Mouse (Mus musculus) embryonic facial prominence, embryonic 11.5 days (tissue): ENCODE results near the gene Morn3. TPM values are rescaled to one million over a fixed set of nuclear protein-coding genes. Genes with fewer than 3 reads are reported as not detected.
A peak's percentile ranks its signal among the peaks of the same experiment; 100 is the strongest.

Experiments used
- ATAC-seq: fragments of 200-750 bp; cut with Nextera tagmentation; replicated peaks from 2 replicates; pipeline ENCODE4 v1.8.0; 2017; ENCODE audit warnings: low read depth; ENCODE audit not compliant: insufficient number of reproducible peaks, low FRiP score, low TSS enrichment
- DNase-seq: peaks from one replicate; pipeline ENCODE4 v3.0.0-alpha.2; 2015; ENCODE audit warnings: low spot score
- H3K27ac ChIP-seq: fragments of 300-500 bp; sonication (generic); replicated peaks from 2 replicates; pipeline ENCODE4 v1.5.1; 2014; ENCODE audit warnings: mild to moderate bottlenecking, low read depth, low read length, control low read depth
- H3K27me3 ChIP-seq: fragments of 300-500 bp; sonication (generic); 2 replicates; pipeline ENCODE4 v1.6.1; 2014; ENCODE audit warnings: mild to moderate bottlenecking, low read length, moderate library complexity, mixed read lengths; ENCODE audit not compliant: control insufficient read depth, insufficient read depth
- H3K36me3 ChIP-seq: fragments of 300-500 bp; sonication (generic); replicated peaks from 2 replicates; pipeline ENCODE4 v1.6.1; 2014; ENCODE audit warnings: low read depth, mild to moderate bottlenecking, low read length, moderate library complexity, mixed read lengths; ENCODE audit not compliant: control insufficient read depth, insufficient read depth
- H3K4me1 ChIP-seq: fragments of 300-500 bp; sonication (generic); 2 replicates; pipeline ENCODE4 v1.6.1; 2014; ENCODE audit warnings: low read length, mixed read lengths; ENCODE audit not compliant: control insufficient read depth, insufficient read depth
- H3K4me2 ChIP-seq: fragments of 300-500 bp; sonication (generic); 2 replicates; pipeline ENCODE4 v1.6.1; 2014; ENCODE audit warnings: low read depth, mild to moderate bottlenecking, control low read depth, low read length, moderate library complexity
- H3K4me3 ChIP-seq: fragments of 300-500 bp; sonication (generic); 2 replicates; pipeline ENCODE4 v1.5.1; 2014; ENCODE audit warnings: low read depth, low read length, control low read depth
- H3K9ac ChIP-seq: fragments of 300-500 bp; sonication (generic); replicated peaks from 2 replicates; pipeline ENCODE4 v1.6.1; 2014; ENCODE audit warnings: mild to moderate bottlenecking, control low read depth, low read length
- H3K9me3 ChIP-seq: fragments of 300-500 bp; sonication (generic); replicated peaks from 2 replicates; pipeline ENCODE4 v1.6.1; 2016; ENCODE audit warnings: mild to moderate bottlenecking, low read length, inconsistent platforms, mixed read lengths; ENCODE audit not compliant: control insufficient read depth
- WGBS: fragments of 180-500 bp; shearing (Covaris S2); extraction: QIAGEN DNeasy Blood & Tissue Kit; methylation state at CpG from one replicate; pipeline ENCODE4 v1.1.7; 2014; 5-methylcytosine and 5-hydroxymethylcytosine counted together
- polyA plus RNA-seq: library from polyadenylated mRNA; unstranded; fragments of >200 nt; fragmentation: Nextera tagmentation; extraction: Ambion mirVana; gene quantifications from 2 replicates; pipeline ENCODE4 v1.2.1, GENCODE M21; 2014

Gene Morn3
- polyA plus RNA-seq, 1 experiment from 2014 or later: 0.91 TPM

DNA sequence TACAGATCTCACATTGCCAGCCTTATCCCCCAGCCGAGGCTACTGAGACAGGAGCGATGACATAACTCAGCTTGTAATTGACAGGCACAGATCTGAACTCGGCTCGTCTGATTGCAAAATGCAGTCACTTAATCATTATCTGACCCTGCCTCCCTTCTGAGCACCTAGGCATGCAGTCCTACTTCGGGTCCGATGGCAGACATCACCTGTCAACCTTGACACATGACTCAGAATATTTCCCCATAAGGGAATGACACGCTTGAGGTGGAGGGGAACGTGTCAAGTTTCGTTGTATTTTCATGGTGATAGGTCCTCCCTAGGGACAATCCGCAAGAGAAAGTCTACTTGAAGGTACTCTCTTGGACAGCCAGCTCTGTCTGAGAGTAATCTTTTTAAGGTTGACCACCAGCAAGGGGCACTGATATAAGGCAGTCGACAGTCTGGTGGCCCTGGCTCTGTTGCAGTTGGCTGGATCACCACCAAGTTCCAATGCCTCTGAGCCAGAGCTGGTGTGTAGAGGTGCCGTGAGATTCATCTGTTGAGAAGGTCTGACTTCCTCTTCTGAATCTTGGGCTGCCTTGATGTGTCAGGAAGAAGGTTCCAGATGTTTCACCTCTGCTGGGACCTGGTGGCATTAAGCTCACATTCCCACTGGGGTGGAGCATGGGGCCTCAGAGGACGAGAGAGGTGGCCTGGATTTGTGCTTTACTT, 36.7 kb upstream of the Morn3 start:
- H3K9ac ChIP-seq: no peak overlapping the region
- no peaks in the 10 kb centered on the region for H3K36me3 ChIP-seq
- no peak overlapping the region for H3K27ac ChIP-seq
- H3K4me3 ChIP-seq: no peak overlapping the region
- WGBS: 69% methylated on average over 13 of the region's 13 CpGs
- no peaks in the 10 kb centered on the region for H3K4me1 ChIP-seq
- no peak overlapping the region for H3K4me2 ChIP-seq
- DNase-seq (no peak), ATAC-seq (no peak)
- H3K27me3 ChIP-seq: no peaks in the 10 kb centered on the region
- no peaks in the 10 kb centered on the region for H3K9me3 ChIP-seq

GRCm38 (mm10) chr5:123080510-123080909, 33.7 kb upstream of the Morn3 start:
- 94% methylated on average over 12 of the region's 13 CpGs for WGBS
- no peak overlapping the region for H3K27ac ChIP-seq
- no peaks in the 10 kb centered on the region for H3K9me3 ChIP-seq
- ATAC-seq (no peak), DNase-seq (no peak)
- H3K4me3 ChIP-seq: no peak overlapping the region
- no peak overlapping the region for H3K4me2 ChIP-seq
- no peaks in the 10 kb centered on the region for H3K36me3 ChIP-seq
- no peak overlapping the region for H3K9ac ChIP-seq
- H3K27me3 ChIP-seq: no peaks in the 10 kb centered on the region
- peaks cover 2% of the 10 kb centered on the region; the same call in 1 of the 2 replicates for H3K4me1 ChIP-seq

DNA sequence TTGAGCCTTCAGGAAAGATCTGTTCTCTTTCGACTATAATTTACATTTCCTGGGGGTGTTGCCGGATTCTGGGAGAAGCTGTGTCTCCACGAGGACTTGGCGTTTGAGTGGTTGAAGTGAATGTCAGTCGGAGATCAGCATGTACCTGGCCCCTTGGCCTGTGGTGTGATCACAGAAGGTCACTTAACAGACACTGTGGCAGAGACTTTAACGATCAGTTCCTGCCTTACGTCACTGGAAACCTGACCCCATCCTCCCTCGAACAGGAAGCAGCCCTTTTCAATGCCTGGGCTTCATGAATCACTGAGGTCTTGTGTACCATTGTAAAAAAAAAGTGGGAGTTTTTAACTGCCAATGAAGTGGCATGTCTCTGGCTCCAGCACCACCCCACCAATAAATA, 33.2 kb upstream of the Morn3 start:
- Histone ChIP-seq H3K9ac (no peak overlapping the region), H3K4me2 (no peak overlapping the region), H3K4me1 (peaks cover 2% of the 10 kb centered on the region; the same call in 1 of the 2 replicates), H3K4me3 (no peak overlapping the region), H3K27me3 (no peaks in the 10 kb centered on the region), H3K9me3 (no peaks in the 10 kb centered on the region), H3K27ac (no peak overlapping the region), H3K36me3 (no peaks in the 10 kb centered on the region)
- ATAC-seq (no peak), DNase-seq (peak; percentile 41)
- 56% methylated on average over 8 of the region's 8 CpGs for WGBS

GRCm38 (mm10) chr5:123079568-123079967, 32.8 kb upstream of the Morn3 start:
- no peak for DNase-seq
- Histone ChIP-seq H3K27ac (no peak overlapping the region), H3K4me1 (peaks cover 2% of the 10 kb centered on the region; the same call in 1 of the 2 replicates), H3K4me3 (no peak overlapping the region), H3K9ac (no peak overlapping the region), H3K9me3 (no peaks in the 10 kb centered on the region), H3K4me2 (no peak overlapping the region), H3K27me3 (no peaks in the 10 kb centered on the region), H3K36me3 (no peaks in the 10 kb centered on the region)
- no peak for ATAC-seq
- WGBS: 90% methylated on average over 1 of the region's 1 CpGs

DNA sequence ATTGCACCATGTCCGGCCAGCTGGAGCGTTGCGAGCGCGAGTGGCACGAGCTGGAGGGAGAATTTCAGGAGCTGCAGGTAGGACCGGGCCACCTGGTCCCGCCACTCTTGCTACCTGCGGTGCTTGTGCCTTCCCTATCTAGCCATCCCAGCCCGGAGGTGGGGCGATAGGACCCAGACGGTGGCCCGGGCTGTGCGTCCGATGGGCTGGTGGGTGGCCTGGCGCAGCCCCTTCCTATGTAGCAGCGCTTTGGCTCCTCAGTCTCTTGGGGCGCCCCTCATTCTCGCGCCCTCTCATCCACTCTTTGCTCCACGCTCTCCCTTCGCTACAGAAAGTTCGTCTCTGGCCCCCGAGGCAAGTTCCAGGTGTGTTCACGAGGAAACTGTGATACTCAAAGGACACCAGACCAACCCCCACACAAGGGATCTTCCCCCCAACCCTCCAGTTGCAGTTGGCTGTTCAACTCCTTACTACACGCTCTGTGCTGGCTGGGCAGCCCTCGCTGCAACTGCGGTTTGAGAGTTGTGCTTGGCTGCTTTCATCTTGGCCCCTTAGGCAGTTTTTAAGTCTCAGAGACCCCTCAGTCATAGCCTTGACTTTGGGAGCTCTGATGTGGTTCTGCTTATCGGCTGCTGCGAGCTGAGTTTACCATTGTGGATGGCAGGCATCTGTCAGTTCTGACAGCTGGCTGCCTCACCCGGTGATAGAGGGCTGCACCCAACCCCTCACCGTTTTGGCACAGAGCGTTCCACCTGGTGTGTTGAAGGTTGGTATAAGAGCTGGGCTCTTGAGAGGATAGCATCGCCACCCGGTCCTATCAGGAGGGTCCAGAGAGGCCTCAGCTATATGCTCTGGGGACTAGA, 29.8 kb upstream of the Morn3 start:
- DNase-seq (peak; percentile 62), ATAC-seq (peak; percentile 89)
- Histone ChIP-seq H3K4me3 (peak overlapping the region; percentile 78), H3K27ac (no peak overlapping the region), H3K9ac (peak overlapping the region; percentile 68), H3K27me3 (no peaks in the 10 kb centered on the region), H3K4me2 (peak overlapping the region; percentile 97), H3K9me3 (no peaks in the 10 kb centered on the region), H3K36me3 (no peaks in the 10 kb centered on the region), H3K4me1 (peaks cover 2% of the 10 kb centered on the region; the same call in 1 of the 2 replicates)
- 3% methylated on average over 35 of the region's 35 CpGs for WGBS

DNA sequence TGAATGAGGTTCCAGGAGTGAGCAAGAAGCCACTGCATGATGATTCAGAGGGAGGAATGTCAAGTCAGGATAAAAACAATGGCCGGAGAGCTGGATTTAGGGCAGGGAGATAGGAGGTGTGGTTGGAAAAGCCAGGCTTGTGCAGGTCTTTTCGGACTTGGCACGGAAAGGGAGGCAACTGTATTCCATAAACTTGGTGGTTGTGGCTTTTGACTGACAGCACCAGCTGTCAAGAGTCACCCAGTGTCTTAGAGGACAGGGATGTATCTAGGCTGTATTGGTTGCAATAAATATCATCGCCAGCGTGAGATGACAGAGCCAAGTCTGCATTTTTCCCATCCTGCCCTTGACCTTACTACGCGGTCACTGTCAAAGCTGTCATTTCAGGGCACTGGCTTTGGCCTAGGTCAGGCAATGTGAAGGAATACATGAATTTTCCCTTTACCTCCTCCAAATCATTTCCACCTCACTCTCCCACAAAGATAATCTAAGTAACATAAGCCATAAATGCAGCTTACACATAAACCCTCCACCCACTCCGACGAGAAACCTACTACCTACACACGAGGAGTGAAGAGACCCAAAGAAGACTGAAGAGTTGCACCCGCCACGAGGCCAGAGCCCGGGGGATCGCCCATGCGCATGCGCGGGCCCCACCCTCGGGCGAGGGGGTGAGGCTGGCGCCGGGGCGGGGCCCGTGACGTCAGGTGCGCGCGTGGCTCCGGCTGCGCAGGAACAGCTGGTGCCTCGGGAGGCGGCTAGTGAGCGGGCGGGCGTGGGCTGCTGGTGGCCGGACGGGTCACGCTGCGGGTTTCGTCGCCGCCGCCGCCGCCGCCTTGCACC, 29.0 kb upstream of the Morn3 start:
- peak overlapping the region; percentile 97 for H3K4me2 ChIP-seq
- ATAC-seq (peak; percentile 86), DNase-seq (peak; percentile 93)
- H3K9me3 ChIP-seq: no peaks in the 10 kb centered on the region
- WGBS: 8% methylated on average over 40 of the region's 45 CpGs
- H3K4me3 ChIP-seq: peak overlapping the region; percentile 78
- H3K4me1 ChIP-seq: peaks cover 2% of the 10 kb centered on the region; the same call in 1 of the 2 replicates
- no peak overlapping the region for H3K27ac ChIP-seq
- H3K27me3 ChIP-seq: no peaks in the 10 kb centered on the region
- H3K36me3 ChIP-seq: no peaks in the 10 kb centered on the region
- peak overlapping the region; percentile 68 for H3K9ac ChIP-seq

- Histone ChIP-seq H3K27me3 (no peaks in the 10 kb centered on the region), H3K4me3 (no peak overlapping the region), H3K9ac (no peak overlapping the region), H3K36me3 (no peaks in the 10 kb centered on the region), H3K27ac (no peak overlapping the region), H3K9me3 (no peaks in the 10 kb centered on the region), H3K4me1 (no peaks in the 10 kb centered on the region), H3K4me2 (no peak overlapping the region)
- DNase-seq (no peak), ATAC-seq (no peak)
- 86% methylated on average over 2 of the region's 2 CpGs for WGBS
These were observed 21.9 kb upstream of the Morn3 start for GRCm38 (mm10) chr5:123068714-123069113.
